ENCODE assay signal across 14 mouse cellular contexts in genomic region chr15:97271985-97272697, GRCm38 (mm10). TPM values are rescaled to one million over a fixed set of nuclear protein-coding genes. Genes with fewer than 3 reads are reported as not detected.
DNase-seq lines count a peak whose midpoint lies in the region; ATAC-seq and TF ChIP-seq lines count a peak whose summit lies in the region.
"Had no signal": no experiment of that assay in that cellular context is flagged by ENCODE, and none has a peak within 500 bp of the region (broad histone marks: within the 10 kb centered on the region; RNA-seq: fewer than 3 reads in every experiment).

No protein-coding gene starts in this region.

- WGBS in heart, adult 2 months = 44% methylated on average over 7 of the region's 7 CpGs
- 27% methylated on average over 7 of the region's 7 CpGs for WGBS in intestine, embryonic 15.5 days

- ATAC-seq in intestine, embryonic 15.5 days = peak; percentile 62
- no peak for ATAC-seq in CD4-positive, CD25-positive, alpha-beta regulatory T cell, adult 4 months

- no peaks in the 10 kb centered on the region for H3K9me3 ChIP-seq in CH12.LX (replicated peaks; ENCODE audit: low read length)
- H3K9me3 ChIP-seq in intestine, embryonic 15.5 days = no peaks in the 10 kb centered on the region
- H3K9me3 ChIP-seq: forebrain, embryonic 10.5 days; liver, embryonic 13.5 days had no signal

- dilution Hi-C loops in CH12.LX (cut with MboI; ENCODE audit: extremely low pct_ligation_motif_present, extremely low pct_unique_long_range_greater_than_20kb, low sequenced_read_pairs) = no loop called here

- no peaks in the 10 kb centered on the region for H3K36me3 ChIP-seq in heart, adult 2 months (ENCODE audit: control insufficient read depth, insufficient read depth, low read length)
- H3K36me3 ChIP-seq in CH12.LX (replicated peaks in 1 of 2; ENCODE audit: control insufficient read depth in 1 of 2, insufficient read depth in 1 of 2, low read length in 1 of 2) = no peaks in the 10 kb centered on the region
- H3K36me3 ChIP-seq in intestine, embryonic 15.5 days = no peaks in the 10 kb centered on the region
- H3K36me3 ChIP-seq: forebrain, embryonic 10.5 days; liver, embryonic 13.5 days had no signal

- no peak for TF ChIP-seq CTCF in heart, adult 2 months (IDR thresholded peaks at IDR 0.05)
- no peak for TF ChIP-seq CTCF in CH12.LX (conservative IDR thresholded peaks at IDR 0.05 in 1 of 2, IDR thresholded peaks at IDR 0.05 in 1 of 2; ENCODE audit: low read depth in 2 of 2, low read length in 2 of 2)

- H3K4me1 ChIP-seq in heart, adult 2 months (ENCODE audit: control insufficient read depth, insufficient read depth, low read length) = peaks cover 8% of the 10 kb centered on the region
- peaks cover 12 to 39% of the 10 kb centered on the region in 2 experiments for H3K4me1 ChIP-seq in CH12.LX (ENCODE audit: control insufficient read depth in 1 of 2, insufficient read depth in 2 of 2)
- peaks cover 12% of the 10 kb centered on the region; the same call in 1 of the 2 replicates for H3K4me1 ChIP-seq in intestine, embryonic 15.5 days (replicated peaks)

- H3K79me2 ChIP-seq in heart, adult 2 months (replicated peaks; ENCODE audit: control insufficient read depth, insufficient read depth, low read length) = no peaks in the 10 kb centered on the region; the same call in 1 of the 2 replicates
- H3K79me2 ChIP-seq in CH12.LX (replicated peaks; ENCODE audit: control insufficient read depth, extremely low read depth, insufficient read depth, poor library complexity, severe bottlenecking) = no peaks in the 10 kb centered on the region

- no peak overlapping the region for H3K9ac ChIP-seq in heart, adult 2 months (ENCODE audit: low read depth, low read length)
- H3K9ac ChIP-seq in CH12.LX (ENCODE audit: insufficient read depth, low read depth) = no peak overlapping the region
- no peak overlapping the region for H3K9ac ChIP-seq in intestine, embryonic 15.5 days
- H3K9ac ChIP-seq: liver, embryonic 13.5 days had no signal

- TF ChIP-seq POLR2A in heart, adult 2 months (IDR thresholded peaks at IDR 0.05; ENCODE audit: insufficient read depth, low read depth, low read length) = no peak
- no peak for TF ChIP-seq POLR2A in CH12.LX (IDR thresholded peaks at IDR 0.05; ENCODE audit: low read depth, low read length)

- H3K27ac ChIP-seq in heart, adult 2 months = no peak overlapping the region
- H3K27ac ChIP-seq in CH12.LX (ENCODE audit: insufficient read depth, low read depth) = no peak overlapping the region
- H3K27ac ChIP-seq in intestine, embryonic 15.5 days = no peak overlapping the region
- H3K27ac ChIP-seq: forebrain, embryonic 10.5 days; liver, embryonic 13.5 days had no signal

- H3K27me3 ChIP-seq in heart, adult 2 months (ENCODE audit: control insufficient read depth, insufficient read depth, low read length) = no peaks in the 10 kb centered on the region
- no peaks in the 10 kb centered on the region for H3K27me3 ChIP-seq in CH12.LX (replicated peaks)
- no peaks in the 10 kb centered on the region for H3K27me3 ChIP-seq in intestine, embryonic 15.5 days (replicated peaks)
- H3K27me3 ChIP-seq: liver, embryonic 13.5 days had no signal

- H3K4me3 ChIP-seq in heart, adult 2 months = no peak overlapping the region
- no peak overlapping the region for H3K4me3 ChIP-seq in CH12.LX (replicated peaks in 1 of 3; ENCODE audit: low read depth in 2 of 3, low read length in 2 of 3, poor library complexity in 1 of 3)
- H3K4me3 ChIP-seq in intestine, embryonic 15.5 days (replicated peaks) = no peak overlapping the region
- H3K4me3 ChIP-seq: forebrain, embryonic 10.5 days; liver, embryonic 13.5 days had no signal

- intact Hi-C loops in heart, adult 2 months (cut with DNase I) = no loop called here

- TF ChIP-seq EP300 in heart, adult 2 months (IDR thresholded peaks at IDR 0.05; ENCODE audit: insufficient read depth, low read depth, low read length) = no peak
- no peak for TF ChIP-seq EP300 in CH12.LX (IDR thresholded peaks at IDR 0.05; ENCODE audit: low read length)

- H3K4me2 ChIP-seq in CH12.LX (ENCODE audit: insufficient read depth, low read depth, poor library complexity, severe bottlenecking) = no peak overlapping the region
- no peak overlapping the region for H3K4me2 ChIP-seq in intestine, embryonic 15.5 days (replicated peaks)
- H3K4me2 ChIP-seq: liver, embryonic 13.5 days had no signal

- in situ Hi-C loops in CH12.LX (cut with MboI; ENCODE audit: low pct_ligation_motif_present, low pct_unique_long_range_greater_than_20kb, low sequenced_read_pairs) = no loop called here

- DNase-seq in heart, adult 9 months (ENCODE audit: low spot score in 2 of 2) = peak; percentile 17 to 43
- no peak for DNase-seq in heart, adult 2 months
- DNase-seq in layer of hippocampus, adult 9-11 months = peak; percentile 16
- DNase-seq in layer of hippocampus, postnatal 14 days (ENCODE audit: low spot score in 2 of 2) = no peak
- DNase-seq in CH12.LX (ENCODE audit: extremely low read depth) = peak; percentile 29
- DNase-seq in embryo, embryonic 10.5 days (ENCODE audit: low spot score) = no peak
- DNase-seq: adrenal gland, adult 8-10 months; gastrocnemius, postnatal 36 days; kidney, adult 2 months; liver, embryonic 13.5 days; thymus, adult 2 months had no signal

- no peak for TF ChIP-seq RAD21 in CH12.LX (IDR thresholded peaks at IDR 0.05; ENCODE audit: low read depth, low read length)

TF ChIP-seq in CH12.LX, 34 proteins besides CTCF, POLR2A, EP300 and RAD21:
- TF ChIP-seq MXI1 (IDR thresholded peaks at IDR 0.05; ENCODE audit: low read depth, low read length) (0 out of 2 replicates have a peak, but pooled peaks have one; percentile 42), ETS1 (conservative IDR thresholded peaks at IDR 0.05; ENCODE audit: low read depth, low read length) (0 out of 2 replicates have a peak, but pooled peaks have one; percentile 13), NRF1 (IDR thresholded peaks at IDR 0.05; ENCODE audit: low read depth, low read length) (no peak), MAX (IDR thresholded peaks at IDR 0.05; ENCODE audit: low read length) (peak; percentile 39; the same call in 1 of the 2 replicates)

RNA-seq across cellular contexts. Expression of gene Amigo2, which starts 25.1 kb away (rescaled TPM):
- 1 to 10 TPM; 6.1 to 6.9 TPM for total RNA-seq in heart, adult 2 months (2021)
- 2.3 and 3.4 TPM in 2 replicates for polyA plus RNA-seq in heart, adult 2 months (2012; rRNA removed)
- total RNA-seq in layer of hippocampus, postnatal 14 days (2021) = 10 to 100 TPM; 21.1 to 26.2 TPM
- total RNA-seq in CH12.LX (2012; rRNA removed) = 17.1 and 19.1 TPM in 2 replicates
- 23.0 and 23.7 TPM in 2 replicates for total RNA-seq in CH12.LX (2014; rRNA removed)
- polyA plus RNA-seq in CH12.LX (2012; ENCODE audit: insufficient read length, low read depth) = 6.0 and 6.4 TPM in 2 replicates
- polyA plus RNA-seq in intestine, embryonic 15.5 days (2015; fragmentation: Nextera tagmentation; extraction: Ambion mirVana) = 6.8 and 8.3 TPM in 2 replicates
- 1 to 10 TPM in 1 of 2 experiments, under 1 TPM in 1; 0.77 to 1.8 TPM for polyA plus RNA-seq in CD4-positive, CD25-positive, alpha-beta regulatory T cell, adult 4 months (2017; shearing (Covaris generic))

RNA-seq across cellular contexts. Expression of gene Pced1b, which starts 25.2 kb away (rescaled TPM):
- 1 to 10 TPM; 3.6 to 3.9 TPM for total RNA-seq in heart, adult 2 months (2021)
- polyA plus RNA-seq in heart, adult 2 months (2012; rRNA removed) = 3.7 and 3.8 TPM in 2 replicates
- 1 to 10 TPM; 7.7 to 8.1 TPM for total RNA-seq in layer of hippocampus, postnatal 14 days (2021)
- total RNA-seq in CH12.LX (2012; rRNA removed) (16.3 and 21.1 TPM in 2 replicates), CH12.LX (2014; rRNA removed) (9.9 and 12.3 TPM in 2 replicates)
- 40.5 and 44.2 TPM in 2 replicates for polyA plus RNA-seq in CH12.LX (2012; ENCODE audit: insufficient read length, low read depth)
- 3.4 and 4.0 TPM in 2 replicates for polyA plus RNA-seq in intestine, embryonic 15.5 days (2015; fragmentation: Nextera tagmentation; extraction: Ambion mirVana)
- 10 to 100 TPM; 58.0 to 62.0 TPM for polyA plus RNA-seq in CD4-positive, CD25-positive, alpha-beta regulatory T cell, adult 4 months (2017; shearing (Covaris generic))

Comparison
In these comparisons a context has a peak if more than half of its experiments do, and no peak if none do; other contexts are left out.
1. DNase-seq: peak in heart, adult 9 months (2 of 2), layer of hippocampus, adult 9-11 months (single experiment) and CH12.LX (single experiment); none in heart, adult 2 months (0 of 2), layer of hippocampus, postnatal 14 days (0 of 2) and embryo, embryonic 10.5 days (single experiment).